Mouse (Mus musculus) right cerebral cortex, postnatal 10 days (tissue): ENCODE data around the gene Hmcn2.

Experiments used
- DNase-seq, 2 experiments: peaks; one replicate each; pipeline ENCODE4 v3.0.0; 2021; ENCODE audit warnings: low spot score in 2 of 2

Hmcn2 gene

GRCm38 (mm10) chr2:31382952-31383351, 68.7 kb downstream of the Hmcn2 start:
- DNase-seq = no peak

DNA sequence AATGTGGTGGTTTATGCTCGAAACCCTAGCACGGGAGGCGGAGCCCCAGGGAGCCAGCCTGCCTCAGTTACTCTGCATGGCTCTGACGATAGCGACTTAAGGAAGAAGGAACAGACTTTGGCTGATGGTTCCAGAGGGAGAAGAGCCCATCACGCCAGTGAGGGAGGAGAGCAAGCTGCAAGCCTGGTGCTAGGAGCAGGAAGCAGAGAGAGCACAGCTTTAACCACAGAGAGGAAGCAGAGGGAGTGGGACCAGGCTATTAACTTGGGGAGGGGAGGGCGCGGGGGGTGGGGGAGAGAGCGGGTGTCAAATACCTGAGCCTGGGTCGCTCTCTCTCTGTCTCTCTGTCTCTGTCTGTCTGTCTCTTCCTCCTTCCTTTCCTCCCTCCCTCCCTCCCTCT, 102.8 kb downstream of the Hmcn2 start:
- no peak for DNase-seq

DNA sequence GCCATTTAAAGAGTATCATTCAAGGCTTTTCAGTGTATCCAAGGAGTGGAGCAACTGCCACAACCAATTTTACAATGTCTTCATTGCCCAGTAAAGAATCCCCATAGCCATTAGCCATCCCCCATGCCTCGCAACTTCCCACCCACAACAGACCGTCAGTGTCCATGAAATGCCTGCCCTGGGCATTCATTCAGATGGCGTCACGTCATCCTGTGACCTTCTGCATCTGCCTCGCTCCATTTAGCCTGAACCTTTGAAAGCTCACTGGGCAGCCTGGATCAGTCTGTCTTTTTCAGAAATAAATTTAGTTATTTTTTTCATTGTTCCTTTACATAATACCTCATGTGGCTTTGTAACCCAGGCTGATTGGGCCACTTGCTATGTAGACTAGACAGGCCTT, 103.8 kb downstream of the Hmcn2 start:
- no peak for DNase-seq

DNA sequence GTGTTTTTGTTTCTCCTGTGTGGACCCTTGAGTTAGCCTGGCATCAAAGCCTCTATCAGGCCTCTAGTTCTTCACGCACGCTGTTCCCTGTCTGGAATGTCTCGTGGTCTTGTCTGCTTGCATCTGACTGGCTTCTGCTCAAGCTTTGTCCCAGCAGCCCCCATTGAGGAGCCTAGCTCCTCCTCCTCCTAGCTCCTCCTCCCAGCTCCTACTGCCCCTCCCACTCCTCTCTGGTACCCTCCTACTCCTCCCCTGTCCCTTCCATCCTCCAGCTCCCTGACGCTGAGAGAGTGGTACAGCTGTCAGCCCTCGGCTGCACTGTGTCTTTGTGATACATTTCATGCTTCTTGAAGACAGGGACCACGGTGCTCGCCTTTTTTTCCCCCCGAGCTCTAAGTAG, 104.4 kb downstream of the Hmcn2 start:
- DNase-seq = peak in 1 of 2 experiments; percentile 31

DNA sequence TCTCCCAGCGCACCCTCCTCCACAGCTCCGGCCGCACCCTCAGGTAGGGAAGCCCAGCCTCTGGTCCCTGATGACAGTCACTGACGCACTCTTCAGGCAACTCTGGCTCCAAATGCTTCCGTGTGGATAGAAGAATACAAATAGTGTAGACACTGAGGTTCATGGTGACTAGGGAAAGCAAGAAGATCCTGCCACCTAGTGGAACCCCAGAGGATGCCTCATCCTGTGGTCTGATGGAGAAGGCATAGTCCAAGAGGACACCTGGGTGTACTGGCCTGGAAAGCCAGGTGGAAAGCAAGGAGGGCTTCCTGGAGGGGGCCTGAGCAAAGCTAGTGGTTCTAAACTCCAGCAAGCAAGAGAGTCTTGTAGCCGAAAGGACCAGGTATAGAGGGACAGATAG, 106.7 kb downstream of the Hmcn2 start:
- no peak for DNase-seq

DNA sequence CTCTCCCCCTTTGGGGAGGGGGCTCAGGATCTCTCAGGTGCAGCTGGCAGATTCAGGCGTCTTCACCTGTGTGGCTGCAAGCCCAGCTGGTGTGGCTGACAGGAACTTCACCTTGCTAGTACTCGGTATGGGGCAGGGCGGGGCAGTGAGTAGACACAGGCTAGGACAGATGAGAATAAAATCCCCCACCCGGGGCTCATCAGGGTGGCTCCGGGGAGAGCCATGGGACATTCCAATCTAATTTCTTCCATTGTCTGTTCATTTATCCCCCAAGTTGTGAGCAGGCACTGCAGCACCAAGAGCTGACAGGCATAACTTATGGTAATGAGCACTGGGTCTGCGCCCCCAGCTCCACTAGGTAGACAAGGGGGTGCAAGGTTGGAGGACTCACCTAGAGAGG, 108.4 kb downstream of the Hmcn2 start:
- DNase-seq = no peak

DNA sequence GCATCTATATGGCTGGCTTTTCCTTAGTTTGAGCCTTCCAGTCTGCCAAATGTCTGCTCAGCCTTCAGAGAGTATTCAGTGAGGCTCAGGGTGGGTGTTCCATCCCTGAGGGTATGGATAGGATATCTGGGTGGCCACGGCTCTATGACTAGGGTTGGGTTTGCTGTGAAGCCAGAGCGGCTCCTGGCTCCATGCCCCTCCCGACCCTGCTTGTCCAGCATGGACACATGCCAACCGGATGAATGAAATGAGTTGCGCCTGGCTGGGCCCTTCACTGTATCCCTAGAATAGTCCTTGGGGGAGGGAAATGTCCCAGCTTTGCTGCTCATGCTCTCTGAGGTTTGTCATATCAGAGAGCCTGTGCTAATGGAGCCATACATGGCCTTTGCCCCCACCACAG, 117.3 kb downstream of the Hmcn2 start:
- no peak for DNase-seq

DNA sequence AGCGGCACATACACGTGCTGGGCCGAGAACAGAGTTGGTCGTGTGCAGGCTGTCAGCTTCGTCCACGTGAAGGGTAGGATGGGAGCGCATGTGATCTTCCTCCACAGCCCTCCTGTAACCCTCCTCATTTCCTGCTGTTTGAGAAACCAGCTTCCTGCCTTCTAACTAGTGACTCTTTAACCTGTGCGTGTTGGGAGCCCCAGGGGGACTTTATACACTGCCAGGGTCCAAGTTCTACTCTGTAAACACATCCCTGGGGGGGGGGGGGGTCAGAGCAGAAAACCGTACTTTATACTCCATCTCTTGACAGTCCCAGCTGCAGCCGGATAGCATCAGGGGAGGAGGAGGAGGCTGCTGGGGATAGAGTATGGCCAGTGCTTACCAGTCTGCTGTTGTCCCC, 120.5 kb downstream of the Hmcn2 start:
- DNase-seq = no peak

- no peak for DNase-seq
Measured at GRCm38 (mm10) chr2:31435567-31435966, 121.4 kb downstream of the Hmcn2 start.

GRCm38 (mm10) chr2:31437480-31438245, 123.4 kb downstream of the Hmcn2 start:
- no peak for DNase-seq

DNA sequence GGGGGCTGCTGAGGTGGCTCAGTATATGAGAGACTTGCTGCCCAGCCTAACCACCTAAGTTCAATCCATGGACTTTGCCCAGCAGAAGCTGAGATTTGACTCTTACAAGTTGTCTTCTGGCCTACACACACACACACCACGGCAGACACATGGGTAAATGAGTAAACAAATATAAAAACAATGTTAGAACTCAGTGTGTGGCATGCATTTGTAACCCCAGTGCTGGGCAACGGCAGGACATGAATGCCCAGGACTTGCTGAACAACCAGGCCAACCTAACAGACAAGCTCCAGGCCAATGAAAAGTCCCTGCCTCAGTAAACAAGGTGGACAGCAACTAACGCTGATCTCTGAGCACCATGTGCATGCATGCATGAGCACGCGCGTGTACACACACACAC, 125.4 kb downstream of the Hmcn2 start:
- no peak for DNase-seq

- DNase-seq = peak in 1 of 2 experiments; percentile 49
Measured at GRCm38 (mm10) chr2:31442480-31443160, 128.4 kb downstream of the Hmcn2 start.

GRCm38 (mm10) chr2:31446036-31446435, 131.8 kb downstream of the Hmcn2 start:
- DNase-seq = no peak

DNA sequence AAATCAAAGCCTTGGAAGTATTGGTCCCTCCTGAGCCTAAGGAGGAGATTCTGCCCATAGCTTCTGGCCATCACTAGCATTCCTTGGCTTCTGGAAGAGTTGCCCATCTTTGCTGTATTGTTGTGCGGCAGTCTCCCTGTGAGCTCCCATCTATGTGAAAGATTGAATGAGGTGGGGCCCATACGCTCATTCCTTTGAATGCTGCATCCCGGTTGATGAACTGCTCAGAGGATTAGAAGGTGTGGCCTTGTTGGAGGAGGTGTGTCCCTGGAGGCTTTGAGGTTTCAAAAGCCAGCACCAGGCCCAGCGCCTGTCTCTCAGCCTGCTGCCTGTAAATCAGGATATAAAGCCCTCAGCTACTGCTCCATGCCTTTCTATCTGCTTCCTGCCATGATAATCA, 132.2 kb downstream of the Hmcn2 start:
- DNase-seq = no peak

- no peak for DNase-seq
Measured at GRCm38 (mm10) chr2:31447536-31447935, 133.3 kb downstream of the Hmcn2 start.

GRCm38 (mm10) chr2:31448756-31449440, 134.7 kb downstream of the Hmcn2 start:
- no peak for DNase-seq

DNA sequence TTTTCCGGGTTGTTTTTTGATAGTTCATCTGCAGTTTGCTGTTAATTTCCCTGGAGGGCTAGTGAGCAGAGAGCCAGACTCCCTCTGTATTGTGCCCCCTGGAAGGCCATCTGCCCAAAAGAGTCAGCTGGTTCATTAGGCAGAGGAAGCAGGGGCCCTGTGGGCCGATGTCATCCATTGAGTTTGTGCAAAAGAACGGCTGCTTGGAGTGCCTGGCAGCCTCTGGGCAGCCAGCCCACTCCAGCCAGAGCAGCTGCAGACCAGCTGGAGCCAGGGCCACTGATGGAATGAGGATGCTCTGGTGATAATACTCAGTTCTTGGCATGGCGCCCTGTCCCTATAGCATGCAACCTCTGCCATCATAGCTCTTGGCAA, 135.2 kb downstream of the Hmcn2 start:
- peak; percentile 83 to 88 for DNase-seq

DNA sequence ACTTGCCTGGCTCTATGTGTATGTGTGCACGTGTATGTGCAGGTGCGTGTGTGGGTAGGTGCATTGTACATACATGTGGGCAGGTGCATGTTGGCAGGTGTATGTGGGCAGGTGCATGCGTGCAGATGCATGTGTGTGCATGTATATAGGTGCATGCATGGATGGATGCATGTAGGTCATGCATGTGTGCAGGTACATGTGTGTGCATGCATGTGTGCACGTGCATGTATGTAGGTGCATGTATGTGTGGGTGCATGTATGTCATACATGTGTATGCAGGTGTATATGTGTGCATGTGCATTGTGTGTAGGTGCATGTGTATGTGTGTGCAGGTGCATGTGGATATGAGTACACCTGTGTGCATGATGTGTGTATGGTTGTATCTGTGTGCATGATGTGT, 135.7 kb downstream of the Hmcn2 start:
- no peak for DNase-seq

GRCm38 (mm10) chr2:31450661-31451060, 136.4 kb downstream of the Hmcn2 start:
- no peak for DNase-seq

GRCm38 (mm10) chr2:31451530-31451929, 137.3 kb downstream of the Hmcn2 start:
- no peak for DNase-seq

DNA sequence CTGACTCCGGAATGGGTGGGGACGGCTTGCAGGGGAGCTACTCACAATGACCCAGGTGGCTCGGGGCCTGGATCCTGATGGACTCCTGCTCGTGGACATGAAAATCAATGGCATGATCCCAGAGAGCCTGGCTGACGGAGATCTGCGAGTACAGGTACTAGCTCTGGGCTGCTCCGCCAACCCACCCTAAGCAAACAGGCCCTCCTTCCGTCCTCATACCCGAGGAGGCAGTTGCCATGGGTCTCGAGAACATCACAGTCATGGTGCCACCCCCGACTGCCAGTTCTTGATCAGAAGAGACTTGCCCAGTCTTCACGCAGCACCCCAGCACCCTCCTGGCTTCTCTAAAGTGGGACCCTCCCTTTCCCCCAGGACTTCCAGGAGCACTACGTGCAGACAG, 138.8 kb downstream of the Hmcn2 start:
- no peak for DNase-seq

- DNase-seq = no peak
Measured at GRCm38 (mm10) chr2:31453559-31454177, 139.5 kb downstream of the Hmcn2 start.
